Mouse (Mus musculus): ENCODE measurements at regions not wholly inside any gene's neighbourhood (a gene's known extent, or its start where the extent isn't known, plus 50 kb on each side); places are given as distances from the start of the nearest gene placed in this dataset.
"Not testable (repeated sequence)": the region's sequence is repeated elsewhere in the genome, so short reads cannot be mapped to it uniquely, and the experiment has no call there.

- no peaks in the 10 kb centered on the region for H3K79me2 ChIP-seq (ENCODE audit: control insufficient read depth, insufficient read depth, low read length)
- DNase-seq (ENCODE audit: extremely low read depth, low read depth, low spot score): no peak
- H3K27ac ChIP-seq (replicated peaks; ENCODE audit: insufficient read depth, low read depth, low read length): no peak overlapping the region
- H3K9ac ChIP-seq (ENCODE audit: low read depth, low read length): no peak overlapping the region
- 76% methylated on average over 3 of the region's 3 CpGs for WGBS
- TF ChIP-seq POLR2A (IDR thresholded peaks at IDR 0.05; ENCODE audit: extremely low read depth, insufficient read depth, low read length): no peak
- no peak for TF ChIP-seq CTCF (IDR thresholded peaks at IDR 0.05; ENCODE audit: low read depth, low read length)
- H3K4me3 ChIP-seq (ENCODE audit: insufficient read depth, low read depth, low read length): no peak overlapping the region
- no peaks in the 10 kb centered on the region for H3K27me3 ChIP-seq (ENCODE audit: control insufficient read depth, insufficient read depth, low read length)
- H3K36me3 ChIP-seq (ENCODE audit: control insufficient read depth, insufficient read depth, low read length): no peaks in the 10 kb centered on the region
- no peaks in the 10 kb centered on the region for H3K4me1 ChIP-seq (ENCODE audit: control insufficient read depth, insufficient read depth, low read length)
These were observed 582.2 kb upstream of the Zfp960 start for GRCm38 (mm10) chr17:16481722-16482121.

GRCm38 (mm10) chr17:16480579-16480978 lies 583.3 kb upstream of the Zfp960 start:
- TF ChIP-seq CTCF (IDR thresholded peaks at IDR 0.05; ENCODE audit: low read depth, low read length) (no peak), POLR2A (IDR thresholded peaks at IDR 0.05; ENCODE audit: extremely low read depth, insufficient read depth, low read length) (no peak)
- Histone ChIP-seq H3K4me1 (ENCODE audit: control insufficient read depth, insufficient read depth, low read length) (no peaks in the 10 kb centered on the region), H3K9ac (ENCODE audit: low read depth, low read length) (no peak overlapping the region), H3K27ac (replicated peaks; ENCODE audit: insufficient read depth, low read depth, low read length) (no peak overlapping the region), H3K4me3 (ENCODE audit: insufficient read depth, low read depth, low read length) (no peak overlapping the region), H3K79me2 (ENCODE audit: control insufficient read depth, insufficient read depth, low read length) (no peaks in the 10 kb centered on the region), H3K27me3 (ENCODE audit: control insufficient read depth, insufficient read depth, low read length) (no peaks in the 10 kb centered on the region), H3K36me3 (ENCODE audit: control insufficient read depth, insufficient read depth, low read length) (no peaks in the 10 kb centered on the region)
- no peak for DNase-seq (ENCODE audit: extremely low read depth, low read depth, low spot score)
- WGBS: 45% methylated on average over 1 of the region's 1 CpGs

GRCm38 (mm10) chr17:16461208-16461607 lies 602.7 kb upstream of the Zfp960 start:
- Histone ChIP-seq H3K9ac (ENCODE audit: low read depth, low read length) (no peak overlapping the region), H3K36me3 (ENCODE audit: control insufficient read depth, insufficient read depth, low read length) (no peaks in the 10 kb centered on the region), H3K4me1 (ENCODE audit: control insufficient read depth, insufficient read depth, low read length) (no peaks in the 10 kb centered on the region), H3K79me2 (ENCODE audit: control insufficient read depth, insufficient read depth, low read length) (no peaks in the 10 kb centered on the region), H3K4me3 (ENCODE audit: insufficient read depth, low read depth, low read length) (no peak overlapping the region), H3K27me3 (ENCODE audit: control insufficient read depth, insufficient read depth, low read length) (no peaks in the 10 kb centered on the region), H3K27ac (replicated peaks; ENCODE audit: insufficient read depth, low read depth, low read length) (no peak overlapping the region)
- TF ChIP-seq CTCF (IDR thresholded peaks at IDR 0.05; ENCODE audit: low read depth, low read length): no peak
- no peak for TF ChIP-seq POLR2A (IDR thresholded peaks at IDR 0.05; ENCODE audit: extremely low read depth, insufficient read depth, low read length)
- DNase-seq (ENCODE audit: extremely low read depth, low read depth, low spot score): no peak

- Histone ChIP-seq H3K4me3 (ENCODE audit: insufficient read depth, low read depth, low read length) (no peak overlapping the region), H3K79me2 (ENCODE audit: control insufficient read depth, insufficient read depth, low read length) (no peaks in the 10 kb centered on the region), H3K4me1 (ENCODE audit: control insufficient read depth, insufficient read depth, low read length) (no peaks in the 10 kb centered on the region), H3K27ac (replicated peaks; ENCODE audit: insufficient read depth, low read depth, low read length) (no peak overlapping the region), H3K36me3 (ENCODE audit: control insufficient read depth, insufficient read depth, low read length) (no peaks in the 10 kb centered on the region), H3K9ac (ENCODE audit: low read depth, low read length) (no peak overlapping the region), H3K27me3 (ENCODE audit: control insufficient read depth, insufficient read depth, low read length) (no peaks in the 10 kb centered on the region)
- no peak for DNase-seq (ENCODE audit: extremely low read depth, low read depth, low spot score)
- 70% methylated on average over 3 of the region's 3 CpGs for WGBS
- TF ChIP-seq POLR2A (IDR thresholded peaks at IDR 0.05; ENCODE audit: extremely low read depth, insufficient read depth, low read length) (no peak), CTCF (IDR thresholded peaks at IDR 0.05; ENCODE audit: low read depth, low read length) (no peak)
These were observed 610.8 kb upstream of the Zfp960 start for GRCm38 (mm10) chr17:16453098-16453497.

GRCm38 (mm10) chr17:16444562-16444961 lies 613.7 kb upstream of the Rgmb start:
- no peaks in the 10 kb centered on the region for H3K4me1 ChIP-seq (ENCODE audit: control insufficient read depth, insufficient read depth, low read length)
- H3K4me3 ChIP-seq (ENCODE audit: insufficient read depth, low read depth, low read length): no peak overlapping the region
- H3K27me3 ChIP-seq (ENCODE audit: control insufficient read depth, insufficient read depth, low read length): no peaks in the 10 kb centered on the region
- no peaks in the 10 kb centered on the region for H3K79me2 ChIP-seq (ENCODE audit: control insufficient read depth, insufficient read depth, low read length)
- H3K9ac ChIP-seq (ENCODE audit: low read depth, low read length): no peak overlapping the region
- H3K27ac ChIP-seq (replicated peaks; ENCODE audit: insufficient read depth, low read depth, low read length): no peak overlapping the region
- DNase-seq (ENCODE audit: extremely low read depth, low read depth, low spot score): no peak
- TF ChIP-seq POLR2A (IDR thresholded peaks at IDR 0.05; ENCODE audit: extremely low read depth, insufficient read depth, low read length) (no peak), CTCF (IDR thresholded peaks at IDR 0.05; ENCODE audit: low read depth, low read length) (no peak)
- 78% methylated on average over 3 of the region's 3 CpGs for WGBS
- H3K36me3 ChIP-seq (ENCODE audit: control insufficient read depth, insufficient read depth, low read length): no peaks in the 10 kb centered on the region

GRCm38 (mm10) chr17:16395193-16395612 lies 564.4 kb upstream of the Rgmb start:
- DNase-seq (ENCODE audit: extremely low read depth, low read depth, low spot score): no peak
- H3K79me2 ChIP-seq (ENCODE audit: control insufficient read depth, insufficient read depth, low read length): no peaks in the 10 kb centered on the region

GRCm38 (mm10) chr17:16374855-16375221 lies 544.0 kb upstream of the Rgmb start:
- H3K36me3 ChIP-seq (ENCODE audit: control insufficient read depth, insufficient read depth, low read length); H3K79me2 ChIP-seq (ENCODE audit: control insufficient read depth, insufficient read depth, low read length); H3K27me3 ChIP-seq (ENCODE audit: control insufficient read depth, insufficient read depth, low read length); H3K4me3 ChIP-seq (ENCODE audit: insufficient read depth, low read depth, low read length); H3K9ac ChIP-seq (ENCODE audit: low read depth, low read length); DNase-seq (ENCODE audit: extremely low read depth, low read depth, low spot score); H3K27ac ChIP-seq (replicated peaks; ENCODE audit: insufficient read depth, low read depth, low read length); H3K4me1 ChIP-seq (ENCODE audit: control insufficient read depth, insufficient read depth, low read length): not testable (repeated sequence)
- 89% methylated on average over 2 of the region's 2 CpGs for WGBS

More at GRCm38 (mm10) chr17:16395193-16395612, 564.4 kb upstream of the Rgmb start:
- H3K36me3 ChIP-seq (ENCODE audit: control insufficient read depth, insufficient read depth, low read length): no peaks in the 10 kb centered on the region
- no peak overlapping the region for H3K9ac ChIP-seq (ENCODE audit: low read depth, low read length)
- TF ChIP-seq CTCF (IDR thresholded peaks at IDR 0.05; ENCODE audit: low read depth, low read length) (no peak), POLR2A (IDR thresholded peaks at IDR 0.05; ENCODE audit: extremely low read depth, insufficient read depth, low read length) (no peak)
- H3K27me3 ChIP-seq (ENCODE audit: control insufficient read depth, insufficient read depth, low read length): no peaks in the 10 kb centered on the region
- H3K4me3 ChIP-seq (ENCODE audit: insufficient read depth, low read depth, low read length): no peak overlapping the region
- no peaks in the 10 kb centered on the region for H3K4me1 ChIP-seq (ENCODE audit: control insufficient read depth, insufficient read depth, low read length)
- H3K27ac ChIP-seq (replicated peaks; ENCODE audit: insufficient read depth, low read depth, low read length): no peak overlapping the region

- WGBS: 64% methylated on average over 5 of the region's 5 CpGs
These were observed 543.4 kb upstream of the Rgmb start for GRCm38 (mm10) chr17:16374119-16374854.

More at GRCm38 (mm10) chr17:16374119-16374854, 543.4 kb upstream of the Rgmb start:
- not testable (repeated sequence) for DNase-seq (ENCODE audit: extremely low read depth, low read depth, low spot score); H3K4me3 ChIP-seq (ENCODE audit: insufficient read depth, low read depth, low read length); H3K27ac ChIP-seq (replicated peaks; ENCODE audit: insufficient read depth, low read depth, low read length); H3K79me2 ChIP-seq (ENCODE audit: control insufficient read depth, insufficient read depth, low read length); H3K36me3 ChIP-seq (ENCODE audit: control insufficient read depth, insufficient read depth, low read length); H3K9ac ChIP-seq (ENCODE audit: low read depth, low read length); H3K4me1 ChIP-seq (ENCODE audit: control insufficient read depth, insufficient read depth, low read length); H3K27me3 ChIP-seq (ENCODE audit: control insufficient read depth, insufficient read depth, low read length)
